Mouse (Mus musculus): ENCODE results near the gene Olfr312. TPM values are rescaled to one million over a fixed set of nuclear protein-coding genes. Genes with fewer than 3 reads are reported as not detected.

Gene Olfr312
- polyA plus RNA-seq, 1 experiment from 2014 or later: not detected

- no peaks in the 10 kb centered on the region for H3K27me3 ChIP-seq (replicated peaks)
- H3K36me3 ChIP-seq: peaks cover 17% of the 10 kb centered on the region
- peak within 1 kb of the TSS; percentile 87 for H3K9ac ChIP-seq (replicated peaks)
- H3K27ac ChIP-seq (replicated peaks): peak within 1 kb of the TSS; percentile 93
- H3K9me3 ChIP-seq (replicated peaks): no peaks in the 10 kb centered on the region
- H3K4me2 ChIP-seq: peak within 1 kb of the TSS; percentile 80
- WGBS: 3% methylated on average over 37 of the region's 37 CpGs
- ATAC-seq (ENCODE audit: low FRiP score): peak; percentile 91
- peaks cover 28% of the 10 kb centered on the region for H3K4me1 ChIP-seq
- peak within 1 kb of the TSS; percentile 75 for H3K4me3 ChIP-seq (replicated peaks)
Measured at GRCm38 (mm10) chr11:58867039-58867953, 38.3 kb downstream of the Olfr312 start, which contains the start of gene 2810021J22Rik. 2810021J22Rik (plus strand) TSS chr11:58867216.

GRCm38 (mm10) chr11:58867954-58868330 is 38.9 kb downstream of the Olfr312 start:
- peak overlapping the region; percentile 93 for H3K27ac ChIP-seq (replicated peaks)
- peak overlapping the region; percentile 80 for H3K4me2 ChIP-seq
- 56% methylated on average over 6 of the region's 6 CpGs for WGBS
- H3K4me1 ChIP-seq: peaks cover 28% of the 10 kb centered on the region
- peak overlapping the region; percentile 75 for H3K4me3 ChIP-seq (replicated peaks)
- peak overlapping the region; percentile 87 for H3K9ac ChIP-seq (replicated peaks)
- no peaks in the 10 kb centered on the region for H3K9me3 ChIP-seq (replicated peaks)
- ATAC-seq (ENCODE audit: low FRiP score): no peak
- no peaks in the 10 kb centered on the region for H3K27me3 ChIP-seq (replicated peaks)
- peaks cover 17% of the 10 kb centered on the region for H3K36me3 ChIP-seq

GRCm38 (mm10) chr11:58870961-58871360 is 41.9 kb downstream of the Olfr312 start:
- peaks cover 28% of the 10 kb centered on the region for H3K4me1 ChIP-seq
- H3K27me3 ChIP-seq (replicated peaks): no peaks in the 10 kb centered on the region
- no peak overlapping the region for H3K27ac ChIP-seq (replicated peaks)
- ATAC-seq (ENCODE audit: low FRiP score): no peak
- 91% methylated on average over 4 of the region's 4 CpGs for WGBS
- H3K4me3 ChIP-seq (replicated peaks): no peak overlapping the region
- peaks cover 21% of the 10 kb centered on the region for H3K36me3 ChIP-seq
- H3K9me3 ChIP-seq (replicated peaks): no peaks in the 10 kb centered on the region
- no peak overlapping the region for H3K4me2 ChIP-seq
- H3K9ac ChIP-seq (replicated peaks): no peak overlapping the region

- WGBS: 84% methylated on average over 8 of the region's 8 CpGs
- no peak for ATAC-seq (ENCODE audit: low FRiP score)
- H3K9me3 ChIP-seq (replicated peaks): no peaks in the 10 kb centered on the region
- no peak overlapping the region for H3K4me3 ChIP-seq (replicated peaks)
- no peak overlapping the region for H3K27ac ChIP-seq (replicated peaks)
- peaks cover 50% of the 10 kb centered on the region for H3K36me3 ChIP-seq
- H3K9ac ChIP-seq (replicated peaks): no peak overlapping the region
- no peak overlapping the region for H3K4me2 ChIP-seq
- no peaks in the 10 kb centered on the region for H3K4me1 ChIP-seq
- no peaks in the 10 kb centered on the region for H3K27me3 ChIP-seq (replicated peaks)
Measured at GRCm38 (mm10) chr11:58883756-58884155, 54.7 kb downstream of the Olfr312 start.

Other genes with a start within 250 kb of the Olfr312 start
- gene Olfr324, start 234.1 kb upstream of the Olfr312 start, polyA plus RNA-seq (2015; fragmentation: Nextera tagmentation; extraction: Ambion mirVana): 0.05 and 0.12 TPM in 2 replicates
- not detected in 2 replicates for gene 2210407C18Rik, start 213.2 kb upstream of the Olfr312 start, polyA plus RNA-seq (2015; fragmentation: Nextera tagmentation; extraction: Ambion mirVana)
- not detected in 2 replicates for gene Olfr323, start 198.7 kb upstream of the Olfr312 start, polyA plus RNA-seq (2015; fragmentation: Nextera tagmentation; extraction: Ambion mirVana)
- gene Trim58, start 188.8 kb upstream of the Olfr312 start, polyA plus RNA-seq (2015; fragmentation: Nextera tagmentation; extraction: Ambion mirVana): 0.19 and 0.29 TPM in 2 replicates
- gene Olfr322, start 170.5 kb upstream of the Olfr312 start, polyA plus RNA-seq (2015; fragmentation: Nextera tagmentation; extraction: Ambion mirVana): not detected in 2 replicates
- gene Olfr320, start 148.1 kb upstream of the Olfr312 start, polyA plus RNA-seq (2015; fragmentation: Nextera tagmentation; extraction: Ambion mirVana): not detected in 2 replicates
- gene Olfr319, start 130.1 kb upstream of the Olfr312 start, polyA plus RNA-seq (2015; fragmentation: Nextera tagmentation; extraction: Ambion mirVana): not detected in 2 replicates
- gene Olfr318, start 105.2 kb upstream of the Olfr312 start, polyA plus RNA-seq (2015; fragmentation: Nextera tagmentation; extraction: Ambion mirVana): not detected in 2 replicates
- gene Olfr317, start 90.0 kb upstream of the Olfr312 start, polyA plus RNA-seq (2015; fragmentation: Nextera tagmentation; extraction: Ambion mirVana): 0.17 and 0.26 TPM in 2 replicates
- gene Olfr316, start 76.5 kb upstream of the Olfr312 start, polyA plus RNA-seq (2015; fragmentation: Nextera tagmentation; extraction: Ambion mirVana): not detected in 2 replicates
- not detected in 2 replicates for gene Olfr315, start 56.0 kb upstream of the Olfr312 start, polyA plus RNA-seq (2015; fragmentation: Nextera tagmentation; extraction: Ambion mirVana)
- gene Olfr314, start 46.3 kb upstream of the Olfr312 start, polyA plus RNA-seq (2015; fragmentation: Nextera tagmentation; extraction: Ambion mirVana): 0.06 TPM in 1 of 2 replicates, not detected in the other
- gene Fam183b, start 27.3 kb upstream of the Olfr312 start, polyA plus RNA-seq (2015; fragmentation: Nextera tagmentation; extraction: Ambion mirVana): 10.1 and 15.2 TPM in 2 replicates
- gene Olfr313, start 14.2 kb upstream of the Olfr312 start, polyA plus RNA-seq (2015; fragmentation: Nextera tagmentation; extraction: Ambion mirVana): not detected in 2 replicates
- gene Olfr311, start 10.0 kb downstream of the Olfr312 start, polyA plus RNA-seq (2015; fragmentation: Nextera tagmentation; extraction: Ambion mirVana): not detected in 2 replicates
- gene Gm12258, start 17.9 kb downstream of the Olfr312 start, polyA plus RNA-seq (2015; fragmentation: Nextera tagmentation; extraction: Ambion mirVana): 20.8 and 22.4 TPM in 2 replicates
- 10.3 and 11.7 TPM in 2 replicates for gene 2810021J22Rik, start 38.0 kb downstream of the Olfr312 start, polyA plus RNA-seq (2015; fragmentation: Nextera tagmentation; extraction: Ambion mirVana)
- gene Zfp39, start 75.0 kb downstream of the Olfr312 start, polyA plus RNA-seq (2015; fragmentation: Nextera tagmentation; extraction: Ambion mirVana): 6.6 and 8.1 TPM in 2 replicates
- gene Btnl10, start 88.7 kb downstream of the Olfr312 start, polyA plus RNA-seq (2015; fragmentation: Nextera tagmentation; extraction: Ambion mirVana): 0.10 TPM in 1 of 2 replicates, not detected in the other
- 559 and 636 TPM in 2 replicates for gene Rnf187, start 109.7 kb downstream of the Olfr312 start, polyA plus RNA-seq (2015; fragmentation: Nextera tagmentation; extraction: Ambion mirVana)
- 184 and 262 TPM in 2 replicates for gene Hist3h2ba, start 119.7 kb downstream of the Olfr312 start, polyA plus RNA-seq (2015; fragmentation: Nextera tagmentation; extraction: Ambion mirVana)
- gene Hist3h2a, start 125.4 kb downstream of the Olfr312 start, polyA plus RNA-seq (2015; fragmentation: Nextera tagmentation; extraction: Ambion mirVana): 66.5 and 86.3 TPM in 2 replicates
- gene Trim17, start 125.4 kb downstream of the Olfr312 start, polyA plus RNA-seq (2015; fragmentation: Nextera tagmentation; extraction: Ambion mirVana): 1.1 TPM in 2 replicates
- gene Trim11, start 148.9 kb downstream of the Olfr312 start, polyA plus RNA-seq (2015; fragmentation: Nextera tagmentation; extraction: Ambion mirVana): 22.2 and 22.5 TPM in 2 replicates

All from neural tube, embryonic 15.5 days (tissue).